Mouse (Mus musculus): ENCODE measurements around the gene Iscu.

DNA sequence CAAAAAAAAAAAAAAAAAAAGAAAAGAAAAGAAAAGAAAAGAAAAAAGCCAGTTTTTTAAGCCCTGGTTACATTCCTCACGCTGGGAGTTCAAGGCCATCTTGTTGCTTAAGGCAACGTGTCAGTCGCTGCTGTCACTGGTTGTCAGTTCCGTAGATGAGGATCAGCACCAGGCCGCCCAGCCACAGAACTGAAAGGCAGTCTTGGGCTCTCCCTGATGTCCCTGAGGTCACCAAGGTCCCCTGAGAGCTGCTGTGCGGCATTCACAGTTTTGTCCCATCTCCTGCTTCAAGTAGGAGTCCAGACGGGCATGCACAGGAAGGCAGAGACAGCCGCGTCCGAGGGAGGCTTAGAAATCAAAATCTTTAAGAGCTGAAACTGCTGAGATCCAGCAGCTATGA, 3.0 kb downstream of the Iscu start:
- TF ChIP-seq CTCF (IDR thresholded peaks at IDR 0.05; ENCODE audit: insufficient read depth, low read depth, low read length) (no peak), POLR2A (IDR thresholded peaks at IDR 0.05; ENCODE audit: insufficient read depth, low read depth, low read length) (no peak)
